26 mouse cellular contexts compared by ENCODE assay signal in genomic region chr14:51199098-51200023, GRCm38 (mm10). TPM values are rescaled to one million over a fixed set of nuclear protein-coding genes. Genes with fewer than 3 reads are reported as not detected.
A peak's percentile ranks its signal among the peaks of the same experiment; 100 is the strongest.
DNase-seq lines count a peak whose midpoint lies in the region; ATAC-seq and TF ChIP-seq lines count a peak whose summit lies in the region.
"Had no signal": no experiment of that assay in that cellular context is flagged by ENCODE, and none has a peak within 500 bp of the region (broad histone marks: within the 10 kb centered on the region; RNA-seq: fewer than 3 reads in every experiment).

Ang2 (minus strand) TSS chr14:51199148.

- peaks cover 8 to 16% of the 10 kb centered on the region in 2 experiments for H3K4me1 ChIP-seq in CH12.LX (ENCODE audit: control insufficient read depth in 1 of 2, insufficient read depth in 2 of 2)
- H3K4me1 ChIP-seq in embryonic fibroblast, embryonic 13.5 days (ENCODE audit: control insufficient read depth, insufficient read depth, low read length), result peaks cover 4% of the 10 kb centered on the region; the same call in 1 of the 2 replicates
- H3K4me1 ChIP-seq in hindbrain, embryonic 16.5 days (ENCODE audit: control insufficient read depth, insufficient read depth, low read depth, low read length), result no peaks in the 10 kb centered on the region
- H3K4me1 ChIP-seq: embryonic facial prominence, embryonic 12.5 days; heart, embryonic 15.5 days; hindbrain, embryonic 10.5 days had no signal

- TF ChIP-seq CTCF in CH12.LX (conservative IDR thresholded peaks at IDR 0.05 in 1 of 2, IDR thresholded peaks at IDR 0.05 in 1 of 2; ENCODE audit: low read depth in 2 of 2, low read length in 2 of 2), result no peak
- TF ChIP-seq CTCF in embryonic fibroblast, embryonic 13.5 days (IDR thresholded peaks at IDR 0.05; ENCODE audit: borderline replicate concordance, insufficient read depth, low read length), result no peak

- H3K4me2 ChIP-seq in CH12.LX (ENCODE audit: insufficient read depth, low read depth, poor library complexity, severe bottlenecking), result no peak within 1 kb of the TSS
- no peak within 1 kb of the TSS for H3K4me2 ChIP-seq in hindbrain, embryonic 16.5 days (ENCODE audit: low read length)
- H3K4me2 ChIP-seq: embryonic facial prominence, embryonic 12.5 days; heart, embryonic 11.5 days; heart, embryonic 15.5 days; hindbrain, embryonic 14.5 days had no signal

- 88% methylated on average over 5 of the region's 5 CpGs for WGBS in hindbrain, embryonic 16.5 days

- no peaks in the 10 kb centered on the region for H3K79me2 ChIP-seq in CH12.LX (replicated peaks; ENCODE audit: control insufficient read depth, extremely low read depth, insufficient read depth, poor library complexity, severe bottlenecking)

- H3K27ac ChIP-seq in CH12.LX (ENCODE audit: insufficient read depth, low read depth), result 0 out of 2 replicates have a peak within 1 kb of the TSS, but pooled peaks have one; percentile 39
- H3K27ac ChIP-seq in embryonic fibroblast, embryonic 13.5 days (ENCODE audit: insufficient read depth, low read length), result peak within 1 kb of the TSS; percentile 39; the same call in 1 of the 2 replicates
- H3K27ac ChIP-seq in hindbrain, embryonic 16.5 days (ENCODE audit: low read depth, low read length), result no peak within 1 kb of the TSS
- H3K27ac ChIP-seq: embryonic facial prominence, embryonic 12.5 days; heart, adult 2 months; heart, embryonic 15.5 days; hindbrain, embryonic 10.5 days; hindbrain, embryonic 14.5 days had no signal

- no peak for TF ChIP-seq EP300 in CH12.LX (IDR thresholded peaks at IDR 0.05; ENCODE audit: low read length)

- DNase-seq in heart, adult 11 months, result peak; percentile 86
- no peak for DNase-seq in heart, postnatal 36 days
- no peak for DNase-seq in CH12.LX (ENCODE audit: extremely low read depth)
- DNase-seq in adrenal gland, adult 8-10 months, result no peak
- DNase-seq: adrenal gland, postnatal 10 days; cerebellum, adult 11-12 months; cerebellum, adult 9-10 months; cerebellum, postnatal 25 days; heart, postnatal 14 days had no signal

- TF ChIP-seq RAD21 in CH12.LX (IDR thresholded peaks at IDR 0.05; ENCODE audit: low read depth, low read length), result no peak

- no peaks in the 10 kb centered on the region for H3K27me3 ChIP-seq in CH12.LX (replicated peaks)
- no peaks in the 10 kb centered on the region for H3K27me3 ChIP-seq in hindbrain, embryonic 16.5 days (replicated peaks; ENCODE audit: control insufficient read depth, insufficient read depth, low read length)
- H3K27me3 ChIP-seq: embryonic facial prominence, embryonic 12.5 days; heart, embryonic 15.5 days had no signal

- H3K4me3 ChIP-seq in CH12.LX (replicated peaks in 1 of 3; ENCODE audit: low read depth in 2 of 3, low read length in 2 of 3, poor library complexity in 1 of 3), result no peak within 1 kb of the TSS
- H3K4me3 ChIP-seq in embryonic fibroblast, embryonic 13.5 days (ENCODE audit: insufficient read depth, low read length), result no peak within 1 kb of the TSS
- H3K4me3 ChIP-seq in hindbrain, embryonic 16.5 days (ENCODE audit: low read length), result no peak within 1 kb of the TSS
- H3K4me3 ChIP-seq: embryonic facial prominence, embryonic 12.5 days; heart, adult 2 months; heart, embryonic 15.5 days; hindbrain, embryonic 10.5 days had no signal

- intact Hi-C loops in heart, postnatal 36 days (cut with DNase I), result no loop called here

- no peaks in the 10 kb centered on the region for H3K36me3 ChIP-seq in CH12.LX (replicated peaks in 1 of 2; ENCODE audit: control insufficient read depth in 1 of 2, insufficient read depth in 1 of 2, low read length in 1 of 2)
- no peaks in the 10 kb centered on the region for H3K36me3 ChIP-seq in hindbrain, embryonic 16.5 days (ENCODE audit: control insufficient read depth, insufficient read depth, low read length)
- H3K36me3 ChIP-seq: embryonic facial prominence, embryonic 12.5 days; heart, embryonic 15.5 days; hindbrain, embryonic 10.5 days had no signal

- no peaks in the 10 kb centered on the region for H3K9me3 ChIP-seq in CH12.LX (replicated peaks; ENCODE audit: low read length)
- H3K9me3 ChIP-seq in hindbrain, embryonic 16.5 days (ENCODE audit: control insufficient read depth, low read length), result no peaks in the 10 kb centered on the region
- H3K9me3 ChIP-seq: embryonic facial prominence, embryonic 12.5 days; heart, embryonic 15.5 days; hindbrain, embryonic 10.5 days had no signal

- TF ChIP-seq POLR2A in CH12.LX (IDR thresholded peaks at IDR 0.05; ENCODE audit: low read depth, low read length), result no peak
- TF ChIP-seq POLR2A in embryonic fibroblast, embryonic 13.5 days (IDR thresholded peaks at IDR 0.05; ENCODE audit: low read depth, low read length), result no peak

- in situ Hi-C loops in CH12.LX (cut with MboI; ENCODE audit: low pct_ligation_motif_present, low pct_unique_long_range_greater_than_20kb, low sequenced_read_pairs), result no loop called here

- ATAC-seq in hindbrain, embryonic 16.5 days, result no peak
- no peak for ATAC-seq in activated CD4-positive, CD25-positive, alpha-beta regulatory T cell, adult 4 months
- ATAC-seq: CD4-positive, CD25-positive, alpha-beta regulatory T cell, adult 4 months; forebrain, embryonic 14.5 days; intestine, embryonic 16.5 days had no signal

- dilution Hi-C loops in CH12.LX (cut with MboI; ENCODE audit: extremely low pct_ligation_motif_present, extremely low pct_unique_long_range_greater_than_20kb, low sequenced_read_pairs), result no loop called here

- H3K9ac ChIP-seq in CH12.LX (ENCODE audit: insufficient read depth, low read depth), result no peak within 1 kb of the TSS
- H3K9ac ChIP-seq in hindbrain, embryonic 16.5 days (ENCODE audit: low read depth, low read length), result no peak within 1 kb of the TSS
- H3K9ac ChIP-seq: embryonic facial prominence, embryonic 12.5 days; heart, embryonic 15.5 days; hindbrain, embryonic 14.5 days had no signal

TF ChIP-seq in CH12.LX, 34 proteins besides CTCF, POLR2A, EP300 and RAD21:
- TF ChIP-seq POLR2AphosphoS2 (IDR thresholded peaks at IDR 0.05; ENCODE audit: low read depth, low read length), result no peak
- TF ChIP-seq USF1 (IDR thresholded peaks at IDR 0.05; ENCODE audit: low read depth, low read length), result no peak
- no peak for TF ChIP-seq IRF4 (IDR thresholded peaks at IDR 0.05; ENCODE audit: low read depth, low read length)
- no peak for TF ChIP-seq USF2 (conservative IDR thresholded peaks at IDR 0.05; ENCODE audit: low read depth, low read length)
- no peak for TF ChIP-seq JUND (conservative IDR thresholded peaks at IDR 0.05; ENCODE audit: low read depth, low read length)
- no peak for TF ChIP-seq ETS1 (conservative IDR thresholded peaks at IDR 0.05; ENCODE audit: low read depth, low read length)
- TF ChIP-seq ELF1 (IDR thresholded peaks at IDR 0.05; ENCODE audit: low read depth, low read length), result no peak
- no peak for TF ChIP-seq GABPA (IDR thresholded peaks at IDR 0.05; ENCODE audit: insufficient replicate concordance, low read depth, low read length)
- TF ChIP-seq SIN3A (IDR thresholded peaks at IDR 0.05; ENCODE audit: low read length), result no peak
- no peak for TF ChIP-seq NELFE (IDR thresholded peaks at IDR 0.05; ENCODE audit: low read depth, low read length)
- TF ChIP-seq MEF2A (IDR thresholded peaks at IDR 0.05; ENCODE audit: borderline replicate concordance, low read depth, low read length), result no peak
- TF ChIP-seq KAT2A (IDR thresholded peaks at IDR 0.05; ENCODE audit: insufficient replicate concordance, low read length), result no peak
- TF ChIP-seq ZNF384 (IDR thresholded peaks at IDR 0.05; ENCODE audit: low read depth, low read length), result no peak

RNA-seq across cellular contexts. Expression of gene Ang2, which starts in this region (rescaled TPM):
- total RNA-seq in heart, postnatal 36 days (2021), result not detected
- not detected in 2 replicates for total RNA-seq in CH12.LX (2012; rRNA removed)
- total RNA-seq in CH12.LX (2014; rRNA removed), result not detected in 2 replicates
- polyA plus RNA-seq in CH12.LX (2012; ENCODE audit: insufficient read length, low read depth), result not detected in 2 replicates
- polyA plus RNA-seq in embryonic fibroblast, embryonic 13.5 days (2011; ENCODE audit: insufficient read length, low read depth, missing spikeins), result not detected in 2 replicates
- not detected for total RNA-seq in adrenal gland, adult 8-10 months (2022)
- polyA plus RNA-seq in hindbrain, embryonic 16.5 days (2015; fragmentation: Nextera tagmentation; extraction: Ambion mirVana), result not detected in 2 replicates
- polyA plus RNA-seq in activated CD4-positive, CD25-positive, alpha-beta regulatory T cell, adult 4 months (2017; shearing (Covaris generic)), result not detected
- total RNA-seq: adrenal gland, postnatal 10 days; adrenal gland, postnatal 4 days; gastrocnemius, adult 8-10 months; gastrocnemius, postnatal 4 days; heart, adult 2 months; heart, postnatal 14 days; MEL had no signal
- polyA plus RNA-seq: CD4-positive, CD25-positive, alpha-beta regulatory T cell, adult 4 months; cortical plate, adult 2 months; embryonic facial prominence, embryonic 12.5 days; forebrain, embryonic 14.5 days; heart, adult 2 months; heart, embryonic 11.5 days; heart, embryonic 15.5 days; hindbrain, embryonic 10.5 days; hindbrain, embryonic 14.5 days; intestine, embryonic 16.5 days had no signal
